ENCODE assay signal across 20 mouse cellular contexts in genomic region chr12:54472881-54473280, GRCm38 (mm10).
"Had no signal": no experiment of that assay in that cellular context is flagged by ENCODE, and none has a peak within 500 bp of the region (broad histone marks: within the 10 kb centered on the region; RNA-seq: fewer than 3 reads in every experiment).

No protein-coding gene starts in this region.

- H3K9ac ChIP-seq: kidney, embryonic 15.5 days; limb, embryonic 12.5 days; limb, embryonic 15.5 days; liver, embryonic 14.5 days; liver, postnatal 0 days; lung, embryonic 14.5 days had no signal

- H3K4me3 ChIP-seq: kidney, embryonic 15.5 days; limb, embryonic 12.5 days; limb, embryonic 15.5 days; midbrain, embryonic 10.5 days had no signal

- DNase-seq: kidney, adult 11 months; kidney, adult 8-10 months; kidney, postnatal 10 days; kidney, postnatal 4 days; left cerebral cortex, postnatal 4 days; liver, postnatal 0 days; lung, embryonic 14.5 days; midbrain, embryonic 14.5 days; right cerebral cortex, postnatal 25 days; spleen, adult 18-20 months; thymus, postnatal 25 days had no signal

- H3K9me3 ChIP-seq: kidney, embryonic 15.5 days; limb, embryonic 12.5 days; limb, embryonic 15.5 days; midbrain, embryonic 10.5 days had no signal

- ATAC-seq: liver, postnatal 0 days; lung, postnatal 0 days had no signal

- H3K36me3 ChIP-seq: kidney, embryonic 15.5 days; limb, embryonic 12.5 days; limb, embryonic 15.5 days; midbrain, embryonic 10.5 days had no signal

- H3K27ac ChIP-seq: kidney, embryonic 15.5 days; limb, embryonic 12.5 days; limb, embryonic 15.5 days; liver, embryonic 14.5 days; macrophage; midbrain, embryonic 10.5 days had no signal

- H3K4me1 ChIP-seq: kidney, embryonic 15.5 days; limb, embryonic 12.5 days; limb, embryonic 15.5 days; midbrain, embryonic 10.5 days had no signal

- H3K27me3 ChIP-seq: limb, embryonic 12.5 days; limb, embryonic 15.5 days; megakaryocyte, embryonic 14.5 days had no signal

- H3K4me2 ChIP-seq: kidney, embryonic 15.5 days; limb, embryonic 12.5 days; limb, embryonic 15.5 days; liver, embryonic 11.5 days; lung, embryonic 14.5 days had no signal
